Mouse (Mus musculus): ENCODE measurements around the gene Mmachc. TPM values are rescaled to one million over a fixed set of nuclear protein-coding genes. Genes with fewer than 3 reads are reported as not detected.
A peak's percentile ranks its signal among the peaks of the same experiment; 100 is the strongest.
"Not testable (repeated sequence)": the region's sequence is repeated elsewhere in the genome, so short reads cannot be mapped to it uniquely, and the experiment has no call there.

Gene Mmachc
- total RNA-seq, 2 experiments from 2014 or later, result 26.5 to 32.4 TPM

- no peak for DNase-seq
These were observed 18.8 kb downstream of the Mmachc start for GRCm38 (mm10) chr4:116689309-116689876.

GRCm38 (mm10) chr4:116687041-116687440, 21.2 kb downstream of the Mmachc start:
- DNase-seq, result no peak

GRCm38 (mm10) chr4:116685402-116686061, 22.7 kb downstream of the Mmachc start, which contains the start of gene Prdx1:
Gene Prdx1 (plus strand): TSS chr4:116685544.
- DNase-seq, result peak; percentile 99

GRCm38 (mm10) chr4:116684665-116685064, 23.5 kb downstream of the Mmachc start:
- DNase-seq, result no peak

GRCm38 (mm10) chr4:116683957-116684356, 24.2 kb downstream of the Mmachc start:
- DNase-seq, result no peak

- DNase-seq, result not testable (repeated sequence)
These were observed 27.7 kb downstream of the Mmachc start for GRCm38 (mm10) chr4:116680521-116680920.

GRCm38 (mm10) chr4:116679141-116679540, 29.1 kb downstream of the Mmachc start:
- no peak for DNase-seq

GRCm38 (mm10) chr4:116677808-116678207, 30.4 kb downstream of the Mmachc start:
- DNase-seq, result no peak

GRCm38 (mm10) chr4:116676027-116676426, 32.2 kb downstream of the Mmachc start:
- DNase-seq, result no peak

- not testable (repeated sequence) for DNase-seq
These were observed 33.4 kb downstream of the Mmachc start for GRCm38 (mm10) chr4:116674761-116675160.

GRCm38 (mm10) chr4:116672785-116673184, 35.4 kb downstream of the Mmachc start:
- DNase-seq, result peak; percentile 29

- no peak for DNase-seq
These were observed 38.9 kb downstream of the Mmachc start for GRCm38 (mm10) chr4:116669291-116669690.

GRCm38 (mm10) chr4:116668145-116668544, 40.1 kb downstream of the Mmachc start:
- DNase-seq, result no peak

GRCm38 (mm10) chr4:116666625-116667024, 41.6 kb downstream of the Mmachc start:
- no peak for DNase-seq

- no peak for DNase-seq
These were observed 46.2 kb downstream of the Mmachc start for GRCm38 (mm10) chr4:116661998-116662397.

- DNase-seq, result no peak
These were observed 47.4 kb downstream of the Mmachc start for GRCm38 (mm10) chr4:116660829-116661228.

- DNase-seq, result not testable (repeated sequence)
These were observed 48.3 kb downstream of the Mmachc start for GRCm38 (mm10) chr4:116659916-116660315.

GRCm38 (mm10) chr4:116659474-116659873, 48.7 kb downstream of the Mmachc start:
- DNase-seq, result peak; percentile 31

- no peak for DNase-seq
These were observed 50.2 kb downstream of the Mmachc start for GRCm38 (mm10) chr4:116657971-116658370.

GRCm38 (mm10) chr4:116655658-116656057, 52.5 kb downstream of the Mmachc start:
- DNase-seq, result no peak

- no peak for DNase-seq
These were observed 53.1 kb downstream of the Mmachc start for GRCm38 (mm10) chr4:116655100-116655499.

GRCm38 (mm10) chr4:116653228-116653627, 55.0 kb downstream of the Mmachc start:
- DNase-seq, result no peak
